Comparison of ENCODE assay signal across 19 mouse cellular contexts in genomic region chr7:123188462-123188861, GRCm38 (mm10). TPM values are rescaled to one million over a fixed set of nuclear protein-coding genes. Genes with fewer than 3 reads are reported as not detected.
DNase-seq lines count a peak whose midpoint lies in the region; ATAC-seq lines count a peak whose summit lies in the region.
"Had no signal": no experiment of that assay in that cellular context is flagged by ENCODE, and none has a peak within 500 bp of the region (broad histone marks: within the 10 kb centered on the region; RNA-seq: fewer than 3 reads in every experiment).

No protein-coding gene starts in this region.

- ATAC-seq in activated CD4-positive, CD25-positive, alpha-beta regulatory T cell, adult 4 months, result peak; percentile 78
- ATAC-seq in inflammation-experienced regulatory T-cells, adult 6 months, result peak; percentile 78
- ATAC-seq: forebrain, embryonic 16.5 days; hindbrain, postnatal 0 days; intestine, embryonic 16.5 days; Patski had no signal

- DNase-seq in urinary bladder, adult 2 months (ENCODE audit: low spot score), result peak; percentile 3
- DNase-seq in urinary bladder, postnatal 10 days (ENCODE audit: low spot score), result no peak
- DNase-seq in cerebellum, postnatal 4 days (ENCODE audit: low spot score in 2 of 2), result no peak
- no peak for DNase-seq in frontal cortex, postnatal 36 days (ENCODE audit: low spot score in 2 of 2)
- DNase-seq: adrenal gland, adult 2 months; adrenal gland, postnatal 25 days; cerebellum, adult 2 months; cerebellum, postnatal 10 days; gastrocnemius, postnatal 36 days; heart, adult 18-20 months; heart, postnatal 14 days had no signal

RNA-seq across cellular contexts. Expression of gene Slc5a11, which starts 26.1 kb away (rescaled TPM):
- polyA plus RNA-seq in urinary bladder, adult 2 months (2012; rRNA removed), result 0.39 and 0.41 TPM in 2 replicates
- under 1 TPM in 1 of 2 experiments, not detected in 1; 0.54 TPM for polyA plus RNA-seq in activated CD4-positive, CD25-positive, alpha-beta regulatory T cell, adult 4 months (2017; shearing (Covaris generic))
- 1 to 10 TPM in 1 of 3 experiments, under 1 TPM in 2; 0.27 to 1.9 (median 0.60) TPM for polyA plus RNA-seq in inflammation-experienced regulatory T-cells, adult 6 months (2017; shearing (Covaris generic))
- polyA plus RNA-seq: adrenal gland, adult 2 months; heart, embryonic 11.5 days; heart, embryonic 15.5 days; Patski had no signal
